Mouse (Mus musculus): ENCODE measurements around the gene Trim66. TPM values are rescaled to one million over a fixed set of nuclear protein-coding genes. Genes with fewer than 3 reads are reported as not detected.

Gene Trim66
- polyA plus RNA-seq, 1 experiment from 2014 or later: 1.4 TPM

GRCm38 (mm10) chr7:109534921-109535320 lies 27.0 kb upstream of the Trim66 start:
- ATAC-seq: no peak
- Histone ChIP-seq H3K9ac (ENCODE audit: low read depth, low read length) (no peak overlapping the region), H3K27me3 (replicated peaks; ENCODE audit: control insufficient read depth, insufficient read depth, low read length) (no peaks in the 10 kb centered on the region), H3K9me3 (ENCODE audit: control insufficient read depth, low read length) (no peaks in the 10 kb centered on the region), H3K27ac (ENCODE audit: low read depth, low read length) (no peak overlapping the region), H3K36me3 (ENCODE audit: control insufficient read depth, insufficient read depth, low read length) (no peaks in the 10 kb centered on the region), H3K4me3 (ENCODE audit: low read length) (no peak overlapping the region), H3K4me2 (ENCODE audit: low read length) (no peak overlapping the region), H3K4me1 (ENCODE audit: control insufficient read depth, insufficient read depth, low read depth, low read length) (peaks cover 11% of the 10 kb centered on the region)
- whole genome bisulfite sequencing: 93% methylated on average over 3 of the region's 3 CpGs

GRCm38 (mm10) chr7:109533888-109534287 lies 26.0 kb upstream of the Trim66 start:
- Histone ChIP-seq H3K4me3 (ENCODE audit: low read length) (no peak overlapping the region), H3K9ac (ENCODE audit: low read depth, low read length) (no peak overlapping the region), H3K9me3 (ENCODE audit: control insufficient read depth, low read length) (no peaks in the 10 kb centered on the region), H3K36me3 (ENCODE audit: control insufficient read depth, insufficient read depth, low read length) (no peaks in the 10 kb centered on the region), H3K27ac (ENCODE audit: low read depth, low read length) (no peak overlapping the region), H3K4me1 (ENCODE audit: control insufficient read depth, insufficient read depth, low read depth, low read length) (peaks cover 11% of the 10 kb centered on the region), H3K27me3 (replicated peaks; ENCODE audit: control insufficient read depth, insufficient read depth, low read length) (no peaks in the 10 kb centered on the region), H3K4me2 (ENCODE audit: low read length) (no peak overlapping the region)
- 84% methylated on average over 4 of the region's 4 CpGs for WGBS
- ATAC-seq: no peak

GRCm38 (mm10) chr7:109533129-109533528 lies 25.2 kb upstream of the Trim66 start:
- Histone ChIP-seq H3K4me2 (ENCODE audit: low read length) (no peak overlapping the region), H3K27me3 (replicated peaks; ENCODE audit: control insufficient read depth, insufficient read depth, low read length) (no peaks in the 10 kb centered on the region), H3K27ac (ENCODE audit: low read depth, low read length) (no peak overlapping the region), H3K4me3 (ENCODE audit: low read length) (no peak overlapping the region), H3K4me1 (ENCODE audit: control insufficient read depth, insufficient read depth, low read depth, low read length) (peaks cover 11% of the 10 kb centered on the region), H3K36me3 (ENCODE audit: control insufficient read depth, insufficient read depth, low read length) (no peaks in the 10 kb centered on the region), H3K9ac (ENCODE audit: low read depth, low read length) (no peak overlapping the region), H3K9me3 (ENCODE audit: control insufficient read depth, low read length) (no peaks in the 10 kb centered on the region)
- ATAC-seq: no peak
- 81% methylated on average over 4 of the region's 4 CpGs for WGBS

GRCm38 (mm10) chr7:109532691-109533090 lies 24.8 kb upstream of the Trim66 start:
- H3K27me3 ChIP-seq (replicated peaks; ENCODE audit: control insufficient read depth, insufficient read depth, low read length): no peaks in the 10 kb centered on the region
- 82% methylated on average over 3 of the region's 3 CpGs for WGBS
- no peak overlapping the region for H3K27ac ChIP-seq (ENCODE audit: low read depth, low read length)
- H3K36me3 ChIP-seq (ENCODE audit: control insufficient read depth, insufficient read depth, low read length): no peaks in the 10 kb centered on the region
- H3K9ac ChIP-seq (ENCODE audit: low read depth, low read length): no peak overlapping the region
- H3K9me3 ChIP-seq (ENCODE audit: control insufficient read depth, low read length): no peaks in the 10 kb centered on the region
- H3K4me2 ChIP-seq (ENCODE audit: low read length): no peak overlapping the region
- ATAC-seq: no peak
- peaks cover 11% of the 10 kb centered on the region for H3K4me1 ChIP-seq (ENCODE audit: control insufficient read depth, insufficient read depth, low read depth, low read length)
- H3K4me3 ChIP-seq (ENCODE audit: low read length): no peak overlapping the region

- no peaks in the 10 kb centered on the region for H3K27me3 ChIP-seq (replicated peaks; ENCODE audit: control insufficient read depth, insufficient read depth, low read length)
- no peak for ATAC-seq
- 86% methylated on average over 5 of the region's 5 CpGs for WGBS
- no peak overlapping the region for H3K4me2 ChIP-seq (ENCODE audit: low read length)
- no peak overlapping the region for H3K27ac ChIP-seq (ENCODE audit: low read depth, low read length)
- H3K9me3 ChIP-seq (ENCODE audit: control insufficient read depth, low read length): no peaks in the 10 kb centered on the region
- no peak overlapping the region for H3K9ac ChIP-seq (ENCODE audit: low read depth, low read length)
- no peaks in the 10 kb centered on the region for H3K36me3 ChIP-seq (ENCODE audit: control insufficient read depth, insufficient read depth, low read length)
- peaks cover 6% of the 10 kb centered on the region for H3K4me1 ChIP-seq (ENCODE audit: control insufficient read depth, insufficient read depth, low read depth, low read length)
- H3K4me3 ChIP-seq (ENCODE audit: low read length): no peak overlapping the region
These were observed 23.6 kb upstream of the Trim66 start for GRCm38 (mm10) chr7:109531501-109531900.

- no peak for ATAC-seq
- H3K4me1 ChIP-seq (ENCODE audit: control insufficient read depth, insufficient read depth, low read depth, low read length): no peaks in the 10 kb centered on the region
- no peak overlapping the region for H3K4me2 ChIP-seq (ENCODE audit: low read length)
- H3K9me3 ChIP-seq (ENCODE audit: control insufficient read depth, low read length): no peaks in the 10 kb centered on the region
- WGBS: 79% methylated on average over 2 of the region's 2 CpGs
- no peaks in the 10 kb centered on the region for H3K27me3 ChIP-seq (replicated peaks; ENCODE audit: control insufficient read depth, insufficient read depth, low read length)
- H3K27ac ChIP-seq (ENCODE audit: low read depth, low read length): no peak overlapping the region
- no peak overlapping the region for H3K9ac ChIP-seq (ENCODE audit: low read depth, low read length)
- H3K4me3 ChIP-seq (ENCODE audit: low read length): no peak overlapping the region
- H3K36me3 ChIP-seq (ENCODE audit: control insufficient read depth, insufficient read depth, low read length): peaks cover 11% of the 10 kb centered on the region
These were observed 21.8 kb upstream of the Trim66 start for GRCm38 (mm10) chr7:109529741-109530140.

- Histone ChIP-seq H3K4me1 (ENCODE audit: control insufficient read depth, insufficient read depth, low read depth, low read length) (no peaks in the 10 kb centered on the region), H3K9me3 (ENCODE audit: control insufficient read depth, low read length) (no peaks in the 10 kb centered on the region), H3K36me3 (ENCODE audit: control insufficient read depth, insufficient read depth, low read length) (peaks cover 21% of the 10 kb centered on the region), H3K27me3 (replicated peaks; ENCODE audit: control insufficient read depth, insufficient read depth, low read length) (no peaks in the 10 kb centered on the region), H3K9ac (ENCODE audit: low read depth, low read length) (no peak overlapping the region), H3K4me3 (ENCODE audit: low read length) (no peak overlapping the region), H3K4me2 (ENCODE audit: low read length) (no peak overlapping the region), H3K27ac (ENCODE audit: low read depth, low read length) (no peak overlapping the region)
- peak; percentile 88 for ATAC-seq
- 10% methylated on average over 3 of the region's 3 CpGs for WGBS
These were observed 20.4 kb upstream of the Trim66 start for GRCm38 (mm10) chr7:109528356-109528755.

GRCm38 (mm10) chr7:109527536-109527935 lies 19.6 kb upstream of the Trim66 start:
- Histone ChIP-seq H3K4me1 (ENCODE audit: control insufficient read depth, insufficient read depth, low read depth, low read length) (no peaks in the 10 kb centered on the region), H3K36me3 (ENCODE audit: control insufficient read depth, insufficient read depth, low read length) (peaks cover 26% of the 10 kb centered on the region), H3K9ac (ENCODE audit: low read depth, low read length) (no peak overlapping the region), H3K4me2 (ENCODE audit: low read length) (no peak overlapping the region), H3K27me3 (replicated peaks; ENCODE audit: control insufficient read depth, insufficient read depth, low read length) (no peaks in the 10 kb centered on the region), H3K9me3 (ENCODE audit: control insufficient read depth, low read length) (no peaks in the 10 kb centered on the region), H3K4me3 (ENCODE audit: low read length) (no peak overlapping the region), H3K27ac (ENCODE audit: low read depth, low read length) (no peak overlapping the region)
- ATAC-seq: no peak
- WGBS: 71% methylated on average over 3 of the region's 3 CpGs

GRCm38 (mm10) chr7:109525740-109526663 lies 18.1 kb upstream of the Trim66 start:
- no peak overlapping the region for H3K27ac ChIP-seq (ENCODE audit: low read depth, low read length)
- no peaks in the 10 kb centered on the region for H3K27me3 ChIP-seq (replicated peaks; ENCODE audit: control insufficient read depth, insufficient read depth, low read length)
- H3K4me1 ChIP-seq (ENCODE audit: control insufficient read depth, insufficient read depth, low read depth, low read length): 0 out of 2 replicates have a peak, but pooled peaks cover 2% of the 10 kb centered on the region
- H3K4me3 ChIP-seq (ENCODE audit: low read length): no peak overlapping the region
- H3K9me3 ChIP-seq (ENCODE audit: control insufficient read depth, low read length): no peaks in the 10 kb centered on the region
- WGBS: 76% methylated on average over 16 of the region's 16 CpGs
- peaks cover 38% of the 10 kb centered on the region for H3K36me3 ChIP-seq (ENCODE audit: control insufficient read depth, insufficient read depth, low read length)
- H3K4me2 ChIP-seq (ENCODE audit: low read length): no peak overlapping the region
- ATAC-seq: no peak
- no peak overlapping the region for H3K9ac ChIP-seq (ENCODE audit: low read depth, low read length)
